Mouse (Mus musculus): ENCODE results near the gene Zfp341. TPM values are rescaled to one million over a fixed set of nuclear protein-coding genes. Genes with fewer than 3 reads are reported as not detected.

The Zfp341 gene
- 0.85 and 1.00 TPM in 2 replicates for polyA plus RNA-seq (2015; fragmentation: Nextera tagmentation; extraction: Ambion mirVana)

DNA sequence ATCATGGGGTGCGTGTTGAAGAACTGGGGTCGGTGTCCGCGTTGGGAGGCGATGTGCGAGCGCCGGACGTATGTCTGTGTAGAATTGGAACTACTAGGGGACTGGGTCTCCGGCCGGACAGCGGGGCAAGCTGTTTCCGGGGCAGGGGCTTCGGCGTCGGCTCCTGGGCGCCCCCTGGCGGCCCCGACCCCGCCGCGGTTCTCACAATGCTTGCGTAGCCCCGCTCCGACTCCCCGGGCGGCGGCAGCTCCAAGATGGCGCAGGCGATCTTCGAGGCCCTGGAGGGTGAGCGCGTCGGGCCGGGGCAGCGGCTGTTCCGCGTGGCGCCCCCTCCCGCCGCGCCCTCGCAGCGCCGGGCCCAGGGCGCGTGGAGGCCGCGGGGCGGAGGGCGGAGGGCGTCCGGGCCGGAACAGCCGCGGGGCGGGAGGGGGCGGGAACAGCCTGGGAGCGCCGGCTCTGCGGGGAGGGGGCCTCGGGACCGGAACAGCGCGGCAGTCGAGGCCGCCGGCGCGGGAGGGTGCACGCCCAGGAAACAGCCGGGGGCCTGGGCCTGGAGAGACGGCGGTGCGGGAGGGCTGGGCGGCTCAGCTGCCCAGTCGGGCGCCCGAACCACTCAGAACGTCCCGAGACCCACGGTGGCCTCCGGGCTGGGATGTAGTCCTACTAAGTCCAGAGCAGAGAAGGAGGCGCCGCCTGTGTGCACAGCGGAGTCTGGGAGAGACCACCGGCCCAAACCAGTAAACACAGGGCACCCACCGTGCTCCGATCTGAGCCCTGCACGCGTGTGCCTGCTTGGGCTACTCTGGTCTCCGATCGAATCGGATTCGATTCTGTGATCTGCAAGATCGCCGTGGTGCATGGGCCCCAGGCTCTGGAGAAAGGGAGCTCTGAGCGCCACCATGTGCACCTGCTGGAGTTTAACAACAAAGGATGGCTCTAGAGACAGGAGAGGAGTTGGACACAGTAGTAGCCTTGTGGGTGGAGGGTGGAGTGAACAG is at the start of gene Zfp341, which contains the start of gene 4930519P11Rik:
Gene Zfp341, plus strand, starts transcription at position 180 of the 998 bp plus-strand sequence.
Gene 4930519P11Rik, minus strand, starts transcription at position 320 of the 998 bp plus-strand sequence.
- Histone ChIP-seq H3K4me2 (peak within 1 kb of the TSS; percentile 81), H3K4me1 (peaks cover 26% of the 10 kb centered on the region), H3K27me3 (peaks cover 2% of the 10 kb centered on the region; the same call in 1 of the 2 replicates), H3K36me3 (no peaks in the 10 kb centered on the region), H3K4me3 (replicated peaks) (peak within 1 kb of the TSS; percentile 60), H3K27ac (peak within 1 kb of the TSS; percentile 99), H3K9me3 (replicated peaks) (no peaks in the 10 kb centered on the region), H3K9ac (peak within 1 kb of the TSS; percentile 75)
- under 1% methylated on average over 88 of the region's 98 CpGs for WGBS
- ATAC-seq (replicated peaks; ENCODE audit: low FRiP score): peak; percentile 95

DNA sequence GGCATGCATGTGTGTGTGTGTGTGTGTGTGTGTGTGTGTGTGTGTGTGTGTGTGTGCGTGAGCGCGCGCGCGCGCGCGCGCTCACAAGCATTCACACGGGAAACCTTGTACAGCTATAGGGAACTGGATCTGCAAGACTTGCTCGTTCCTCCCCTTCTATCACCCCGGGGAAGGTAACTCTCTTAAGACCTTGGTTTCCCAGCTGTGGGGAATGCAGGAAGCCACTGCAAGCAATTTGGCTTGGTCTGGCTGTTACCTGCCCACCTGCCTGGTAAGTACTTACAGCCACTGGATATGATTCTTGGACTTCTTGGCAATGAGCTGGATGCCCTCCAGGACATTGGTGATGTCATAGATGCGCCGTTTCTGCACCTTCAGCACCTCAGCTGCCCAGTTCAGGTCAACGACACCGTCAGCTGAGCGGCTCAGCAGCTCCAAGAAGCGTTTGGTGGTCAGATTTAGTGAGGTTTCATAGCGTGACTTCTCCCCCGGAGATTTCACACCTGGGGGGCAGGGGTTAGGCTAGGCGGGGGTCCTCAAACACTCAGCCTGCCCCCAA is 49.4 kb upstream of the Zfp341 start:
- WGBS: 85% methylated on average over 22 of the region's 22 CpGs
- H3K9me3 ChIP-seq (replicated peaks): no peaks in the 10 kb centered on the region
- no peak overlapping the region for H3K4me3 ChIP-seq (replicated peaks)
- H3K27ac ChIP-seq: no peak overlapping the region
- no peak overlapping the region for H3K9ac ChIP-seq
- peaks cover 38% of the 10 kb centered on the region for H3K36me3 ChIP-seq
- H3K4me1 ChIP-seq: peaks cover 41% of the 10 kb centered on the region
- no peak for ATAC-seq (replicated peaks; ENCODE audit: low FRiP score)
- no peak overlapping the region for H3K4me2 ChIP-seq
- no peaks in the 10 kb centered on the region for H3K27me3 ChIP-seq

DNA sequence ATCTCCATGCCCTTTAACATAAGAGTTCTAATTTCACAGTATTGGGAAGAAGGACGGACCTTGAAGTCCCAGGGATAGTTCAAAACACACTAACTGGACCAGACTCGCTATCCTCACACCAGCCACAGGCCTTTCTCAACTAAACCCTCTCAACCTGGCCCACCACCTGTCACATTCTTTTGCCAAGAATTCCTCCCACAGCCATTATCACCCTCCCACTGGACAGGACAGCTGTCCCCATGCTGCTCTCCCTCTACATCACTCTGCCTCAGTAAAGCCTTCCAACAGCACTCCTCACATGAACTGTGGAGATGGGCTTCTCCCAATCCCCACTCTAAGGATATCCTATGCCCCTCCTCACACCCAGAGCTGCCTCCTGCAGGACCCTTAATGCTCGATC is 47.5 kb upstream of the Zfp341 start:
- Histone ChIP-seq H3K4me2 (no peak overlapping the region), H3K9ac (no peak overlapping the region), H3K27me3 (no peaks in the 10 kb centered on the region), H3K27ac (0 out of 2 replicates have a peak overlapping the region, but pooled peaks have one; percentile 13), H3K4me1 (peaks cover 43% of the 10 kb centered on the region), H3K4me3 (replicated peaks) (no peak overlapping the region), H3K9me3 (replicated peaks) (no peaks in the 10 kb centered on the region), H3K36me3 (peaks cover 35% of the 10 kb centered on the region)
- 63% methylated on average over 3 of the region's 3 CpGs for WGBS
- no peak for ATAC-seq (replicated peaks; ENCODE audit: low FRiP score)

DNA sequence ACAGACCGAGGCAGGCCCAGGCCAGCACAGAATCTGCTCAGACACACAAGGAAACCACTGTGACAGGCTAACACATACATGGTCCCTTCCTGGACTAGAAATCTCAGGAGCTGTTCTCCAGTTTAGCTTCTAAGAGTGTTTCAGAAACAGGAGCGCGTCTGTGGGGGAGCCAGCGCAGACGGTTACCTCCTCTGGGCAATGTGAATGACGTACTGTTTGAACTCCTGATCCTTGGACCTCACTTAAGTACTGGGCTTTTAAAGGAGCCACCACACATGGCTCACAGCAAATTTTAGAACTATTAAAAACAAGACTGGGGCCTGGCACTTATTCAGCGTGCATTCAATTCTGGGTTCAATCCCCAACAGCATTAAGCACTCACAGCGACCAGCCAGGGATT is 46.5 kb upstream of the Zfp341 start:
- 0 out of 2 replicates have a peak overlapping the region, but pooled peaks have one; percentile 18 for H3K4me2 ChIP-seq
- no peaks in the 10 kb centered on the region for H3K9me3 ChIP-seq (replicated peaks)
- H3K4me3 ChIP-seq (replicated peaks): 0 out of 2 replicates have a peak overlapping the region, but pooled peaks have one; percentile 7
- H3K9ac ChIP-seq: peak overlapping the region; percentile 18; the same call in 1 of the 2 replicates
- peaks cover 48% of the 10 kb centered on the region for H3K4me1 ChIP-seq
- no peaks in the 10 kb centered on the region for H3K27me3 ChIP-seq
- ATAC-seq (replicated peaks; ENCODE audit: low FRiP score): no peak
- H3K27ac ChIP-seq: peak overlapping the region; percentile 20; the same call in 1 of the 2 replicates
- 27% methylated on average over 8 of the region's 8 CpGs for WGBS
- peaks cover 24% of the 10 kb centered on the region for H3K36me3 ChIP-seq

DNA sequence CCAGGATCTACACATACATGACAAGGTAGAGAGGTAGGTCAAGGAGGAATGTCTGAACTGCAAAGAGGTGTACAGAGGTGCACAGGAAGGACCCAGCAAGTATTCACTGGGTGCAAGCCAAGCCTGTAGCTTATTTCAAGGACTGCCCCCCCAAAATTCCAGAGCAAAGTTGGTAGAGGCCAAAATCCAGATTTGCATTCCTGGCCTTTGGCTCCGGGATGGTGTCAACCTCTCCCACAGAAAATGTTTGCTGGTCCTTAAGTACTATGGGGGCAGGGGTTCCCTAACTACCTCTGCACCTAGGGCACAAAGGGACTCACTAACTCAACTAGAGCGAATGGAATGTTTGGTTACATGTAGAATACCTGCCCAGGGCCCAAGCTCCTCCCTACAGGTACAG is 45.3 kb upstream of the Zfp341 start:
- Histone ChIP-seq H3K9ac (peak overlapping the region; percentile 87; the same call in 1 of the 2 replicates), H3K4me2 (peak overlapping the region; percentile 82), H3K36me3 (peaks cover 16% of the 10 kb centered on the region), H3K27me3 (no peaks in the 10 kb centered on the region), H3K4me3 (replicated peaks) (peak overlapping the region; percentile 92), H3K4me1 (peaks cover 48% of the 10 kb centered on the region), H3K27ac (peak overlapping the region; percentile 88), H3K9me3 (replicated peaks) (no peaks in the 10 kb centered on the region)
- 57% methylated on average over 2 of the region's 2 CpGs for WGBS
- ATAC-seq (replicated peaks; ENCODE audit: low FRiP score): no peak

DNA sequence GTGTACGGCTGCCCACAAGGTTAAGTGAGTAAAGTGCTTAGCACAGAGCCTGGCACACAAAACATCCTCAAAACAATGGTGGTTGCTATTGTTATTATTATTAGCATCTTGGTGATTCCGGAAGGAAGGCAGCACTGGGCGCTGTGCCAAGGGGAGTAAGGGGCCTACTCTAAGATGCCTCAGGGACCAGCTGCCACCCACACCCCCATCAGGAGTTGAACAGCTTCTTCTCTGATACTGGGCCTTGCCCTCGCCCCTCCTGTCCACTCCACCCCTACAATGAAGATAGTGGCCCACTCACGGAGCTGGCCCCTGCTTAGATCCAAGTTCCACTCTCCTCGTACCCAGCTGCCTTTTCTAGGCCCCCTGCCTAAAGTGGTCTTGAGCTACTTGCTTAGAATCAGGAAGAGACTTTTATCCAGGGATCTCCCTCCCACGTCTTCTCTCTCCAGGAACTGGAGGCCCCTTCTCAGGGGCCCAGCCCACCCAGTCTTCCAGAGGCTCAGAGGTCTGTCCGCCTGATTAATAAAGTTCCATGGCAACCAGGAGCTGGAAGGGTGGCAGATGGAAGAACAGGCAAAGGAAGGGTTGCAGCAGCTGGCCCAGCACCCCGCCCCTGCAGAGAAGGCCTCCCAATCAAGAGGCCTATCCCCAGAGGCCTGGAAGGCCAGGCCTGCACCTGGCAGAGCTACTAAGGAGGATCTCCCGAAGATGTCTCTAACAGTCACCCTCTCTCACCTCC is 44.6 kb upstream of the Zfp341 start:
- peaks cover 48% of the 10 kb centered on the region for H3K4me1 ChIP-seq
- H3K9ac ChIP-seq: peak overlapping the region; percentile 87
- peak; percentile 10; the same call in 1 of the 2 replicates for ATAC-seq (replicated peaks; ENCODE audit: low FRiP score)
- H3K27me3 ChIP-seq: no peaks in the 10 kb centered on the region
- H3K4me3 ChIP-seq (replicated peaks): peak overlapping the region; percentile 92
- H3K9me3 ChIP-seq (replicated peaks): no peaks in the 10 kb centered on the region
- H3K27ac ChIP-seq: peak overlapping the region; percentile 88
- H3K4me2 ChIP-seq: peak overlapping the region; percentile 82
- H3K36me3 ChIP-seq: peaks cover 8% of the 10 kb centered on the region; the same call in 1 of the 2 replicates
- WGBS: 15% methylated on average over 10 of the region's 10 CpGs

DNA sequence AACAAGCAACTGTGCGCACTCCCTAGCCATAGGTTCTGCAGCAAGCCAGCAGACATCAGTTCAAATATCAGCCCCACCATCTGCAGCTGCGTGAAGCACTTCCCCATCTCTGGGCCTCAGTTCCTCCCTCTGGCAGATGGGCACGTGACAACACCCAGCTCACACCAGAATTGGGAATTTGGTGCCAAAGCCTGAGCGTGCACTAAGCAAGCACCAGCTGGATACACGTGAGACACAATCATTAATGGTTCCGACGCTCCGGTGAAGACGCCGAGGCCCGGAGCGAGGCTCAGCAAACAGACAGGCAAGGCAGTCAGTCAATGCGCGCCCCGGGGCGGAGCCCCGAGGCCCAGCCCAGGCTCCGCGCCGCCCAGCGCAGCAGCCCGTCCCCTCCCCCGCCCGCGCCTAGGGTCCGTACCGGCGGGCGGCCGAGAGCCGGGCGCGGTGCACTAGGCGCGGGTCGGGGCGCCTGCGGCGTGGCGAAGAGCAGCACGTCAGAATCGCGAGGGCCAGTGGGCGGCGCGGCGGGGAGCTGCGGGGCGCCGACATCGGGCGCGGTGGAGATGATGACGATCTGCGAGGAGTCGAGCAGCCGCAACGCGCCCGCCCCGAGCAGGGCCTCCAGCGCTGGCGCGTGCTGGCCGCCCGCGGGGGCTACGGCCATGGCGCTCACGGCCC is 43.9 kb upstream of the Zfp341 start:
- no peaks in the 10 kb centered on the region for H3K27me3 ChIP-seq
- under 1% methylated on average over 66 of the region's 70 CpGs for WGBS
- peak; percentile 88 for ATAC-seq (replicated peaks; ENCODE audit: low FRiP score)

DNA sequence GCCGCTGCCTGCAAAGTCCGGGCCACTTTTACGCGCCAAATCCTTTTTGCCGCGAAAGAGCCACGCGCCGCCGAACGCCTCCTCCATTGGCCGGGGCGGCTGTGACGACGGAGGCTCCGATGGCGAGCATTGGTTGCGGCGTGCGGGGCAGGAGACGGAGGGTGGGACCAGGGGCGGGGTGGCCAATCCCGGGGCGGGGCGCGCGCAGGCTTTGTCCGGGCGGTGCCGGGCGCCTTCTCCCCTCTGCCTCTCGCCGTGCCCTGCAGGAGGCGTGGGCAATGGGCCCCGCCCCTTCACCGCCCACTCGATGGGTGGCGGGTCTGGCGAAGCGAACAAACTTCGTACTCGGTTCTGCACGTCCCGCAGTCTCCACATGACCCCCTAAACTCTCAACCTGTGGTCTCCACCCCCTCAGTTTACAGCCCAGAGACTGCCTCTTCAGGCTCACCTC is 43.2 kb upstream of the Zfp341 start, which contains the start of gene E2f1:
Gene E2f1, minus strand, starts transcription at position 57 of the 451 bp plus-strand sequence.
- peak within 1 kb of the TSS; percentile 87 for H3K9ac ChIP-seq
- H3K4me2 ChIP-seq: peak within 1 kb of the TSS; percentile 82
- 1% methylated on average over 43 of the region's 44 CpGs for WGBS
- peaks cover 48% of the 10 kb centered on the region for H3K4me1 ChIP-seq
- H3K36me3 ChIP-seq: no peaks in the 10 kb centered on the region
- peak; percentile 97 for ATAC-seq (replicated peaks; ENCODE audit: low FRiP score)
- peak within 1 kb of the TSS; percentile 88 for H3K27ac ChIP-seq
- H3K27me3 ChIP-seq: no peaks in the 10 kb centered on the region
- H3K9me3 ChIP-seq (replicated peaks): no peaks in the 10 kb centered on the region
- H3K4me3 ChIP-seq (replicated peaks): peak within 1 kb of the TSS; percentile 92

More for the DNA sequence above, 43.9 kb upstream of the Zfp341 start:
- no peaks in the 10 kb centered on the region for H3K9me3 ChIP-seq (replicated peaks)
- H3K4me1 ChIP-seq: peaks cover 48% of the 10 kb centered on the region
- H3K9ac ChIP-seq: peak overlapping the region; percentile 87
- peaks cover 1% of the 10 kb centered on the region; the same call in 1 of the 2 replicates for H3K36me3 ChIP-seq
- peak overlapping the region; percentile 92 for H3K4me3 ChIP-seq (replicated peaks)
- peak overlapping the region; percentile 82 for H3K4me2 ChIP-seq
- peak overlapping the region; percentile 88 for H3K27ac ChIP-seq

DNA sequence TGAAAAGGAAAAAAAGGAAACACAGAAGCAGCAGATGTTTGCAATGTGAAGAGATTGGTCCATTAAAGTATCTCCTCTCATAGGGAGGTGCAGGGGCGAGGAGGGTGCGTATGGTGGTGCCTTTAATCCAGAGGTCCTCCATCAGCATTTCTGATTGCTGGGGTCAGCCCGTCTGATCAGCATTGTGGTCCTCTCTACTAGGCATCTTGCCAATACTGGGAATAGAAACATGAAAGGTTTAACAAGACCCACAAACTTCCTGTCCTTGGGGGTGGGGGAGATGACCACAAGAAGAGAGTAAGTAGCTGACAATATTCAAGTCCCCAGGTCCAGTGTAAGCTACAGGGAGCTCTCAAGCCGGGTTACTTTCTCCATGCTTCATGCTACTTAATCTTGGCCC is 42.4 kb upstream of the Zfp341 start:
- ATAC-seq (replicated peaks; ENCODE audit: low FRiP score): no peak
- no peak overlapping the region for H3K4me3 ChIP-seq (replicated peaks)
- H3K4me1 ChIP-seq: peaks cover 46% of the 10 kb centered on the region
- WGBS: 69% methylated on average over 4 of the region's 4 CpGs
- no peaks in the 10 kb centered on the region for H3K27me3 ChIP-seq
- peak overlapping the region; percentile 35 for H3K27ac ChIP-seq
- H3K9me3 ChIP-seq (replicated peaks): no peaks in the 10 kb centered on the region
- peak overlapping the region; percentile 82 for H3K4me2 ChIP-seq
- no peak overlapping the region for H3K9ac ChIP-seq
- no peaks in the 10 kb centered on the region for H3K36me3 ChIP-seq

DNA sequence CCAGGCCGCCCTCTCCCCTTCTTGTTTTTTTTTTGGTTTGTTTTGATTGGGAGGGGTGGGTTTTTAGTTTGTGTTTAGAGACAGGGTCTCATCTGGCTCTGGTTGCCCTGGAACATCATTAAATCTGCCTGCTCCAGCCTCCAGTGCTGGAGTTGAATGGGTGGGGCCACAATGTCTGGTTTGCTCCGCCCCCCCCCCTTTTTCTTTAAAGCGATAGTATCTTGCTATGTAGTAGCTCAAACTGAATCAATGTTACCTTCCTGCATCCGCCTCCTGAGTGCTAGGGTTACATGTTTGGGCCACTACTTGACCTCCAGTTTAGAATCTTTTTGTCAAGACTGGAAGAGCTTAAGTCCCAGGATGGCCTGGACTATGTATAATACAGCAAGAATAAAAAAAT is 41.8 kb upstream of the Zfp341 start:
- Histone ChIP-seq H3K4me1 (peaks cover 40% of the 10 kb centered on the region), H3K4me2 (no peak overlapping the region), H3K9me3 (replicated peaks) (no peaks in the 10 kb centered on the region), H3K36me3 (no peaks in the 10 kb centered on the region), H3K4me3 (replicated peaks) (no peak overlapping the region), H3K27ac (no peak overlapping the region), H3K27me3 (no peaks in the 10 kb centered on the region), H3K9ac (no peak overlapping the region)
- 84% methylated on average over 4 of the region's 4 CpGs for WGBS
- ATAC-seq (replicated peaks; ENCODE audit: low FRiP score): no peak

DNA sequence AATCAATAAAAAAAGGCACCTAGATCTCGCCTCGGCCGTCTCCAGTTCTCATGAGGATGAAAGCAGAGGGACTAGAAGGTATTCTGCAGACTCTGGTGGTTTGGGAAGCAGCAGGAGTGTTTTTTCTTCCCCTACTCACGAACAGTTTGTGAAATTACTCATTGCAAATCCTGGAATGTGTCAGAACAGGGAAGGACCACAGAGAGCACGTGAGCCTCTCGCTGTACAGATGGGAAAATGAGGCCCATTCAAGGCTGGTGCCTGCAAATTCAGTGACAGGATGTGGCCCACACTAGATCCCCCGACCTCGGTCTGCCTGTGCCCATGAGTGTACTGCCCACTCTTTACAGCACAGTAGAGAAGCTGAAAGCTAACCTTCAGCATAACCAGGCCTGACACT is 41.1 kb upstream of the Zfp341 start:
- Histone ChIP-seq H3K27me3 (no peaks in the 10 kb centered on the region), H3K36me3 (no peaks in the 10 kb centered on the region), H3K4me3 (replicated peaks) (no peak overlapping the region), H3K27ac (no peak overlapping the region), H3K9ac (no peak overlapping the region), H3K4me1 (peaks cover 33% of the 10 kb centered on the region), H3K9me3 (replicated peaks) (no peaks in the 10 kb centered on the region), H3K4me2 (no peak overlapping the region)
- ATAC-seq (replicated peaks; ENCODE audit: low FRiP score): no peak
- WGBS: 73% methylated on average over 8 of the region's 8 CpGs
